Mouse (Mus musculus) small intestine, adult 2 months (tissue): ENCODE results near the gene Igsf11.

ENCODE experiments used
- CTCF ChIP-seq: fragments of 200-500 bp; IDR thresholded peaks from 2 replicates; pipeline ENCODE4 v1.5.1; 2012; ENCODE audit warnings: low read depth, mild to moderate bottlenecking, control low read depth, inconsistent platforms, low read length, moderate library complexity, mixed read lengths; ENCODE audit not compliant: insufficient replicate concordance, insufficient read length; ENCODE audit errors: extremely low read depth
- POLR2A ChIP-seq: fragments of 200-500 bp; IDR thresholded peaks from 2 replicates; pipeline ENCODE4 v1.6.1; 2012; ENCODE audit warnings: low read depth, mild to moderate bottlenecking, control low read depth, inconsistent platforms, low read length, moderate library complexity

GRCm38 (mm10) chr16:38892371-38892770, at the start of gene Igsf11:
- TF ChIP-seq CTCF (no peak), POLR2A (no peak)
